Mouse (Mus musculus): Measurements from ENCODE around the gene Man1a2. TPM values are rescaled to one million over a fixed set of nuclear protein-coding genes. Genes with fewer than 3 reads are reported as not detected.

The Man1a2 gene
- polyA plus RNA-seq, 1 experiment from 2014 or later, result 62.8 TPM

GRCm38 (mm10) chr3:100678951-100679570 lies 6.2 kb downstream of the Man1a2 start:
- H3K4me1 ChIP-seq (replicated peaks; ENCODE audit: control insufficient read depth, insufficient read depth, low read length), result peaks cover 18% of the 10 kb centered on the region
- WGBS, result 80% methylated on average over 6 of the region's 6 CpGs
- no peaks in the 10 kb centered on the region for H3K36me3 ChIP-seq (ENCODE audit: control insufficient read depth, insufficient read depth, low read length)
- no peak overlapping the region for H3K9ac ChIP-seq (ENCODE audit: low read depth, low read length)
- H3K9me3 ChIP-seq (ENCODE audit: control insufficient read depth, low read length), result no peaks in the 10 kb centered on the region
- H3K27ac ChIP-seq (ENCODE audit: low read depth, low read length), result no peak overlapping the region
- no peak overlapping the region for H3K4me2 ChIP-seq
- DNase-seq (ENCODE audit: low spot score) (no peak), ATAC-seq (replicated peaks; ENCODE audit: low FRiP score) (no peak)
- no peak overlapping the region for H3K4me3 ChIP-seq (ENCODE audit: low read depth, low read length)
- no peaks in the 10 kb centered on the region for H3K27me3 ChIP-seq (replicated peaks; ENCODE audit: control insufficient read depth, insufficient read depth, low read length)

- H3K4me2 ChIP-seq, result no peak overlapping the region
- ATAC-seq (replicated peaks; ENCODE audit: low FRiP score) (no peak), DNase-seq (ENCODE audit: low spot score) (no peak)
- no peak overlapping the region for H3K27ac ChIP-seq (ENCODE audit: low read depth, low read length)
- H3K9me3 ChIP-seq (ENCODE audit: control insufficient read depth, low read length), result no peaks in the 10 kb centered on the region
- 58% methylated on average over 4 of the region's 4 CpGs for WGBS
- H3K4me3 ChIP-seq (ENCODE audit: low read depth, low read length), result no peak overlapping the region
- H3K9ac ChIP-seq (ENCODE audit: low read depth, low read length), result no peak overlapping the region
- peaks cover 7% of the 10 kb centered on the region for H3K4me1 ChIP-seq (replicated peaks; ENCODE audit: control insufficient read depth, insufficient read depth, low read length)
- H3K27me3 ChIP-seq (replicated peaks; ENCODE audit: control insufficient read depth, insufficient read depth, low read length), result no peaks in the 10 kb centered on the region
- no peaks in the 10 kb centered on the region for H3K36me3 ChIP-seq (ENCODE audit: control insufficient read depth, insufficient read depth, low read length)
Measured at GRCm38 (mm10) chr3:100675146-100675545, 10.2 kb downstream of the Man1a2 start.

- DNase-seq (ENCODE audit: low spot score), result no peak
- Histone ChIP-seq H3K36me3 (ENCODE audit: control insufficient read depth, insufficient read depth, low read length) (no peaks in the 10 kb centered on the region), H3K4me2 (no peak overlapping the region), H3K27me3 (replicated peaks; ENCODE audit: control insufficient read depth, insufficient read depth, low read length) (no peaks in the 10 kb centered on the region), H3K4me1 (replicated peaks; ENCODE audit: control insufficient read depth, insufficient read depth, low read length) (no peaks in the 10 kb centered on the region), H3K9ac (ENCODE audit: low read depth, low read length) (no peak overlapping the region), H3K9me3 (ENCODE audit: control insufficient read depth, low read length) (no peaks in the 10 kb centered on the region), H3K4me3 (ENCODE audit: low read depth, low read length) (no peak overlapping the region), H3K27ac (ENCODE audit: low read depth, low read length) (no peak overlapping the region)
- 94% methylated on average over 2 of the region's 2 CpGs for WGBS
- no peak for ATAC-seq (replicated peaks; ENCODE audit: low FRiP score)
Measured at GRCm38 (mm10) chr3:100670412-100670811, 14.9 kb downstream of the Man1a2 start.

- ATAC-seq (replicated peaks; ENCODE audit: low FRiP score) (no peak), DNase-seq (ENCODE audit: low spot score) (no peak)
- Histone ChIP-seq H3K27ac (ENCODE audit: low read depth, low read length) (no peak overlapping the region), H3K36me3 (ENCODE audit: control insufficient read depth, insufficient read depth, low read length) (peaks cover 6% of the 10 kb centered on the region; the same call in 1 of the 2 replicates), H3K27me3 (replicated peaks; ENCODE audit: control insufficient read depth, insufficient read depth, low read length) (no peaks in the 10 kb centered on the region), H3K4me3 (ENCODE audit: low read depth, low read length) (no peak overlapping the region), H3K9me3 (ENCODE audit: control insufficient read depth, low read length) (no peaks in the 10 kb centered on the region), H3K4me1 (replicated peaks; ENCODE audit: control insufficient read depth, insufficient read depth, low read length) (no peaks in the 10 kb centered on the region), H3K4me2 (no peak overlapping the region), H3K9ac (ENCODE audit: low read depth, low read length) (no peak overlapping the region)
- WGBS, result 78% methylated on average over 1 of the region's 1 CpGs
Measured at GRCm38 (mm10) chr3:100653291-100653690, 32.0 kb downstream of the Man1a2 start.

GRCm38 (mm10) chr3:100641581-100641980 lies 43.7 kb downstream of the Man1a2 start:
- Histone ChIP-seq H3K36me3 (ENCODE audit: control insufficient read depth, insufficient read depth, low read length) (no peaks in the 10 kb centered on the region; the same call in 1 of the 2 replicates), H3K4me3 (ENCODE audit: low read depth, low read length) (no peak overlapping the region), H3K4me1 (replicated peaks; ENCODE audit: control insufficient read depth, insufficient read depth, low read length) (no peaks in the 10 kb centered on the region), H3K27me3 (replicated peaks; ENCODE audit: control insufficient read depth, insufficient read depth, low read length) (no peaks in the 10 kb centered on the region), H3K27ac (ENCODE audit: low read depth, low read length) (no peak overlapping the region), H3K9ac (ENCODE audit: low read depth, low read length) (no peak overlapping the region), H3K4me2 (no peak overlapping the region), H3K9me3 (ENCODE audit: control insufficient read depth, low read length) (no peaks in the 10 kb centered on the region)
- ATAC-seq (replicated peaks; ENCODE audit: low FRiP score) (no peak), DNase-seq (ENCODE audit: low spot score) (no peak)
- 89% methylated on average over 8 of the region's 8 CpGs for WGBS

GRCm38 (mm10) chr3:100636255-100636654 lies 49.0 kb downstream of the Man1a2 start:
- H3K4me3 ChIP-seq (ENCODE audit: low read depth, low read length), result no peak overlapping the region
- H3K4me1 ChIP-seq (replicated peaks; ENCODE audit: control insufficient read depth, insufficient read depth, low read length), result no peaks in the 10 kb centered on the region
- no peak overlapping the region for H3K27ac ChIP-seq (ENCODE audit: low read depth, low read length)
- H3K9me3 ChIP-seq (ENCODE audit: control insufficient read depth, low read length), result no peaks in the 10 kb centered on the region
- DNase-seq (ENCODE audit: low spot score), result no peak
- H3K9ac ChIP-seq (ENCODE audit: low read depth, low read length), result no peak overlapping the region
- H3K27me3 ChIP-seq (replicated peaks; ENCODE audit: control insufficient read depth, insufficient read depth, low read length), result no peaks in the 10 kb centered on the region
- 76% methylated on average over 2 of the region's 2 CpGs for WGBS
- H3K36me3 ChIP-seq (ENCODE audit: control insufficient read depth, insufficient read depth, low read length), result no peaks in the 10 kb centered on the region; the same call in 1 of the 2 replicates
- no peak overlapping the region for H3K4me2 ChIP-seq
- no peak for ATAC-seq (replicated peaks; ENCODE audit: low FRiP score)

GRCm38 (mm10) chr3:100634821-100635220 lies 50.5 kb downstream of the Man1a2 start:
- Histone ChIP-seq H3K4me3 (ENCODE audit: low read depth, low read length) (no peak overlapping the region), H3K27ac (ENCODE audit: low read depth, low read length) (no peak overlapping the region), H3K4me2 (no peak overlapping the region), H3K36me3 (ENCODE audit: control insufficient read depth, insufficient read depth, low read length) (peaks cover under 1% of the 10 kb centered on the region; the same call in 1 of the 2 replicates), H3K27me3 (replicated peaks; ENCODE audit: control insufficient read depth, insufficient read depth, low read length) (no peaks in the 10 kb centered on the region), H3K4me1 (replicated peaks; ENCODE audit: control insufficient read depth, insufficient read depth, low read length) (no peaks in the 10 kb centered on the region), H3K9ac (ENCODE audit: low read depth, low read length) (no peak overlapping the region), H3K9me3 (ENCODE audit: control insufficient read depth, low read length) (no peaks in the 10 kb centered on the region)
- 83% methylated on average over 4 of the region's 4 CpGs for WGBS
- no peak for ATAC-seq (replicated peaks; ENCODE audit: low FRiP score)
- no peak for DNase-seq (ENCODE audit: low spot score)

- Histone ChIP-seq H3K9ac (ENCODE audit: low read depth, low read length) (no peak overlapping the region), H3K9me3 (ENCODE audit: control insufficient read depth, low read length) (no peaks in the 10 kb centered on the region), H3K4me2 (no peak overlapping the region), H3K27ac (ENCODE audit: low read depth, low read length) (no peak overlapping the region), H3K27me3 (replicated peaks; ENCODE audit: control insufficient read depth, insufficient read depth, low read length) (no peaks in the 10 kb centered on the region), H3K4me1 (replicated peaks; ENCODE audit: control insufficient read depth, insufficient read depth, low read length) (no peaks in the 10 kb centered on the region), H3K4me3 (ENCODE audit: low read depth, low read length) (no peak overlapping the region), H3K36me3 (ENCODE audit: control insufficient read depth, insufficient read depth, low read length) (no peaks in the 10 kb centered on the region)
- 60% methylated on average over 4 of the region's 4 CpGs for WGBS
- DNase-seq (ENCODE audit: low spot score) (no peak), ATAC-seq (replicated peaks; ENCODE audit: low FRiP score) (no peak)
Measured at GRCm38 (mm10) chr3:100618511-100618910, 66.8 kb downstream of the Man1a2 start.

- H3K27me3 ChIP-seq (replicated peaks; ENCODE audit: control insufficient read depth, insufficient read depth, low read length), result no peaks in the 10 kb centered on the region
- H3K4me3 ChIP-seq (ENCODE audit: low read depth, low read length), result no peak overlapping the region
- ATAC-seq (replicated peaks; ENCODE audit: low FRiP score), result no peak
- DNase-seq (ENCODE audit: low spot score), result no peak
- no peaks in the 10 kb centered on the region for H3K9me3 ChIP-seq (ENCODE audit: control insufficient read depth, low read length)
- no peak overlapping the region for H3K27ac ChIP-seq (ENCODE audit: low read depth, low read length)
- 72% methylated on average over 1 of the region's 1 CpGs for WGBS
- H3K4me2 ChIP-seq, result no peak overlapping the region
- H3K36me3 ChIP-seq (ENCODE audit: control insufficient read depth, insufficient read depth, low read length), result no peaks in the 10 kb centered on the region
- no peak overlapping the region for H3K9ac ChIP-seq (ENCODE audit: low read depth, low read length)
- H3K4me1 ChIP-seq (replicated peaks; ENCODE audit: control insufficient read depth, insufficient read depth, low read length), result no peaks in the 10 kb centered on the region
Measured at GRCm38 (mm10) chr3:100610916-100611315, 74.4 kb downstream of the Man1a2 start.
